Mouse (Mus musculus) lung, adult 2 months (tissue): ENCODE results near the gene Lztr1. TPM values are rescaled to one million over a fixed set of nuclear protein-coding genes. Genes with fewer than 3 reads are reported as not detected.
"Not testable (repeated sequence)": the region's sequence is repeated elsewhere in the genome, so short reads cannot be mapped to it uniquely, and the experiment has no call there.

ENCODE experiments used
- DNase-seq: peaks from one replicate; pipeline ENCODE4 v3.0.0; 2022
- H3K4me1 ChIP-seq: fragments of 200-500 bp; 2 replicates; pipeline ENCODE4 v1.6.1; 2011; ENCODE audit warnings: low read length; ENCODE audit not compliant: control insufficient read depth, insufficient read depth
- H3K4me3 ChIP-seq: fragments of 200-500 bp; replicated peaks from 2 replicates; pipeline ENCODE3; 2011; ENCODE audit warnings: low read depth, mild to moderate bottlenecking, control low read depth, low read length; ENCODE audit errors: extremely low read depth
- CTCF ChIP-seq: fragments of 200-500 bp; IDR thresholded peaks from 2 replicates; pipeline ENCODE4 v1.5.1; 2011; ENCODE audit warnings: mild to moderate bottlenecking, low read length, control low read depth; ENCODE audit not compliant: insufficient read depth
- POLR2A ChIP-seq: fragments of 200-500 bp; IDR thresholded peaks from 2 replicates; pipeline ENCODE4 v1.6.1; 2011; ENCODE audit warnings: low read depth, mild to moderate bottlenecking, control low read depth, low read length, borderline replicate concordance; ENCODE audit errors: extremely low read depth
- WGBS: fragments of 180-500 bp; shearing (Covaris S2); methylation state at CpG from one replicate; pipeline ENCODE4 v1.1.7; 2018; 5-methylcytosine and 5-hydroxymethylcytosine counted together
- polyA plus RNA-seq: library from polyadenylated mRNA; depleted of rRNA; stranded (reverse); fragments of >200 nt; gene quantifications from 2 replicates; pipeline ENCODE4 v1.2.3, GENCODE M21; 2012

The Lztr1 gene
- polyA plus RNA-seq, 1 experiment: 243 TPM

GRCm38 (mm10) chr16:17507018-17507552, 1.4 kb upstream of the Lztr1 start:
- 74% methylated on average over 5 of the region's 5 CpGs for WGBS
- DNase-seq: no peak
- H3K4me1 ChIP-seq: peaks cover 8% of the 10 kb centered on the region; the same call in 1 of the 2 replicates
- no peak overlapping the region for H3K4me3 ChIP-seq
- TF ChIP-seq CTCF (no peak), POLR2A (no peak)

GRCm38 (mm10) chr16:17508031-17508430, 457 bp upstream of the Lztr1 start:
- 15% methylated on average over 3 of the region's 3 CpGs for WGBS

GRCm38 (mm10) chr16:17509240-17509597, 731 bp downstream of the Lztr1 start:
- Histone ChIP-seq H3K4me3 (peak overlapping the region; percentile 89), H3K4me1 (peaks cover 8% of the 10 kb centered on the region; the same call in 1 of the 2 replicates)
- TF ChIP-seq CTCF: no peak
- TF ChIP-seq POLR2A: no peak
- DNase-seq: no peak
- WGBS: 4% methylated on average over 9 of the region's 9 CpGs

More at GRCm38 (mm10) chr16:17508031-17508430, 457 bp upstream of the Lztr1 start:
- not testable (repeated sequence) for H3K4me3 ChIP-seq, DNase-seq, H3K4me1 ChIP-seq

GRCm38 (mm10) chr16:17510143-17510542, 1.7 kb downstream of the Lztr1 start:
- TF ChIP-seq CTCF (no peak), POLR2A (no peak)
- Histone ChIP-seq H3K4me3 (no peak overlapping the region), H3K4me1 (peaks cover 8% of the 10 kb centered on the region; the same call in 1 of the 2 replicates)
- WGBS: 92% methylated on average over 2 of the region's 2 CpGs
- no peak for DNase-seq

- no peak for DNase-seq
- 33% methylated on average over 2 of the region's 2 CpGs for WGBS
- Histone ChIP-seq H3K4me3 (no peak overlapping the region), H3K4me1 (peaks cover 8% of the 10 kb centered on the region; the same call in 1 of the 2 replicates)
- no peak for TF ChIP-seq CTCF
Measured at GRCm38 (mm10) chr16:17510686-17511085, 2.2 kb downstream of the Lztr1 start.

- 92% methylated on average over 4 of the region's 4 CpGs for WGBS
- H3K4me3 ChIP-seq: no peak overlapping the region
Measured at GRCm38 (mm10) chr16:17511431-17511830, 2.9 kb downstream of the Lztr1 start.

GRCm38 (mm10) chr16:17518910-17519309, 10.4 kb downstream of the Lztr1 start:
- no peak for DNase-seq
- 76% methylated on average over 2 of the region's 2 CpGs for WGBS
- no peak for TF ChIP-seq CTCF
- no peak for TF ChIP-seq POLR2A
- no peaks in the 10 kb centered on the region for H3K4me1 ChIP-seq
- H3K4me3 ChIP-seq: no peak overlapping the region

More at GRCm38 (mm10) chr16:17511431-17511830, 2.9 kb downstream of the Lztr1 start:
- no peak for TF ChIP-seq POLR2A
- no peak for TF ChIP-seq CTCF
- no peak for DNase-seq
- H3K4me1 ChIP-seq: peaks cover 8% of the 10 kb centered on the region; the same call in 1 of the 2 replicates

GRCm38 (mm10) chr16:17524156-17524555, 15.7 kb downstream of the Lztr1 start:
- Histone ChIP-seq H3K4me3 (no peak overlapping the region), H3K4me1 (no peaks in the 10 kb centered on the region)
- TF ChIP-seq POLR2A (no peak), CTCF (no peak)
- no peak for DNase-seq
- 92% methylated on average over 11 of the region's 11 CpGs for WGBS

- WGBS: 84% methylated on average over 3 of the region's 3 CpGs
- DNase-seq: no peak
- Histone ChIP-seq H3K4me1 (peaks cover 4% of the 10 kb centered on the region), H3K4me3 (no peak overlapping the region)
- TF ChIP-seq CTCF: no peak
- TF ChIP-seq POLR2A: no peak
Measured at GRCm38 (mm10) chr16:17525524-17525923, 17.0 kb downstream of the Lztr1 start.

- DNase-seq: no peak
- Histone ChIP-seq H3K4me1 (peaks cover 4% of the 10 kb centered on the region), H3K4me3 (no peak overlapping the region)
- WGBS: 91% methylated on average over 6 of the region's 6 CpGs
- TF ChIP-seq CTCF: no peak
- no peak for TF ChIP-seq POLR2A
Measured at GRCm38 (mm10) chr16:17526223-17526622, 17.7 kb downstream of the Lztr1 start.

- no peak overlapping the region for H3K4me3 ChIP-seq
- H3K4me1 ChIP-seq: peaks cover 6% of the 10 kb centered on the region
- TF ChIP-seq POLR2A: no peak
- no peak for TF ChIP-seq CTCF
Measured at GRCm38 (mm10) chr16:17527606-17528005, 19.1 kb downstream of the Lztr1 start.

More at GRCm38 (mm10) chr16:17527606-17528005, 19.1 kb downstream of the Lztr1 start:
- DNase-seq: no peak
